Mouse (Mus musculus) liver, postnatal 0 days (tissue): ENCODE results near the gene Batf. TPM values are rescaled to one million over a fixed set of nuclear protein-coding genes. Genes with fewer than 3 reads are reported as not detected.

Source experiments
- ATAC-seq: fragments of 200-750 bp; cut with Nextera tagmentation; 2 replicates; pipeline ENCODE4 v1.8.0; 2017; ENCODE audit warnings: mild to moderate bottlenecking, moderate library complexity
- DNase-seq: peaks from one replicate; pipeline ENCODE4 v3.0.0-alpha.2; 2016
- H3K27ac ChIP-seq: fragments of 300-500 bp; sonication (generic); 2 replicates; pipeline ENCODE4 v1.5.1; 2014; ENCODE audit warnings: antibody characterized with exemption, moderate library complexity, mild to moderate bottlenecking, low read depth
- H3K27me3 ChIP-seq: fragments of 300-500 bp; sonication (generic); 2 replicates; pipeline ENCODE4 v1.6.1; 2014; ENCODE audit warnings: low read length, control low read depth, mixed read lengths; ENCODE audit not compliant: insufficient read depth
- H3K36me3 ChIP-seq: fragments of 300-500 bp; sonication (generic); replicated peaks from 2 replicates; pipeline ENCODE4 v1.6.1; 2014; ENCODE audit warnings: mild to moderate bottlenecking, control low read depth, low read length, moderate library complexity, mixed read lengths; ENCODE audit not compliant: insufficient read depth
- H3K4me1 ChIP-seq: fragments of 300-500 bp; sonication (generic); 2 replicates; pipeline ENCODE4 v1.6.1; 2014; ENCODE audit warnings: antibody characterized with exemption, mild to moderate bottlenecking, control low read depth; ENCODE audit not compliant: insufficient read depth
- H3K4me2 ChIP-seq: fragments of 300-500 bp; sonication (generic); 2 replicates; pipeline ENCODE4 v1.6.1; 2014; ENCODE audit warnings: low read depth, mild to moderate bottlenecking, low read length, moderate library complexity, mixed read lengths
- H3K4me3 ChIP-seq: fragments of 300-500 bp; sonication (generic); 2 replicates; pipeline ENCODE4 v1.5.1; 2014; ENCODE audit warnings: low read depth, low read length
- H3K9ac ChIP-seq: fragments of 300-500 bp; sonication (generic); replicated peaks from 2 replicates; pipeline ENCODE4 v1.6.1; 2014; ENCODE audit warnings: mild to moderate bottlenecking, moderate library complexity
- H3K9me3 ChIP-seq: fragments of 300-500 bp; sonication (generic); 2 replicates; pipeline ENCODE4 v1.6.1; 2016; ENCODE audit warnings: mild to moderate bottlenecking, control low read depth, low read length, mixed read lengths
- CTCF ChIP-seq: sonication (generic); IDR thresholded peaks from 2 replicates; pipeline ENCODE4 v1.5.1; 2016; ENCODE audit warnings: antibody characterized with exemption, low read depth
- EP300 ChIP-seq: IDR thresholded peaks from 2 replicates; pipeline ENCODE4 v1.6.1; 2016; ENCODE audit warnings: antibody characterized with exemption, low read depth, mild to moderate bottlenecking
- WGBS: fragments of 180-500 bp; shearing (Covaris S2); extraction: QIAGEN DNeasy Blood & Tissue Kit; methylation state at CpG from one replicate; pipeline ENCODE4 v1.1.7; 2014; ENCODE audit not compliant: insufficient replicate concordance; 5-methylcytosine and 5-hydroxymethylcytosine counted together
- polyA plus RNA-seq: library from polyadenylated mRNA; unstranded; fragments of >200 nt; fragmentation: Nextera tagmentation; extraction: Ambion mirVana; gene quantifications from 2 replicates; pipeline ENCODE4 v1.2.1, GENCODE M21; 2015

Batf gene
- polyA plus RNA-seq, 1 experiment from 2014 or later = 3.3 TPM

DNA sequence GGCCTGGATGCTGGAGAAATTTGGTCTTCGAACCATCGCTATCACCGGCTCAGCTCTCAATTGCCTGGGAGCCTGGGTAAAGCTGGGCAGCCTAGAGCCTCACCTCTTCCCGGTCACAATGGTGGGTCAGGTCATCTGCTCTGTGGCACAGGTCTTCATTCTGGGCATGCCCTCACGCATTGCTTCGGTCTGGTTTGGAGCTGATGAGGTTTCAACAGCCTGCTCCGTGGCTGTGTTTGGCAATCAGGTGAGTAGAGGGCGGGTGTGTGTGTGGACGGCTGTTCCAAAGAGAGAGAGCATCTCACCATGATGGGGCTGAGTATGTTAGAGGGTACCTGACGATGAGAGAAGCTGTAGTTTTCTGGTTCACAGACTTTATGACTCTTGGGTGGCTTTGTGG lies 60.9 kb downstream of the Batf start:
- Histone ChIP-seq H3K27me3 (peaks cover 4% of the 10 kb centered on the region; the same call in 1 of the 2 replicates), H3K4me2 (peak overlapping the region; percentile 87), H3K27ac (peak overlapping the region; percentile 86), H3K36me3 (no peaks in the 10 kb centered on the region), H3K9ac (no peak overlapping the region; the same call in 1 of the 2 replicates), H3K4me3 (peak overlapping the region; percentile 48), H3K9me3 (no peaks in the 10 kb centered on the region), H3K4me1 (no peaks in the 10 kb centered on the region)
- ATAC-seq (peak; percentile 66), DNase-seq (peak; percentile 43)
- TF ChIP-seq CTCF = no peak
- no peak for TF ChIP-seq EP300
- 62% methylated on average over 10 of the region's 10 CpGs for WGBS

DNA sequence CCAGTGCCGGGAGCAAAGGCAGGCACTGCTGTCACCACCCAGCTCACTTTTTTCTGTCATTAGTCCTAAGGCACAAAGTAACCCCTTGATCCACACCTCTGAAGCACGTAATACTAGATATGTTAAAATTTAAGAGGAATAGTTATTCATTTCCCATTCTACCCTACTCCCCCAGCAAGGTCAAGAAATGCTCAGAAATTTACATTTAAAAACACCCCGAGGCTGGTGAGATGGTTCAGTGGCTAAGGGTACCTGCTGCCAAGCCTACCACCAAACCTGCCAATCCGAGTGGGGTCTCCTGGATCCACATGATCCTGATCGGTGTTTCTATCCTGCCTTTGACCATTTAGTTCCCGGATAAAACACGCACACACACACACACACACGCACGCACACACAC lies 63.4 kb downstream of the Batf start:
- ATAC-seq = no peak
- Histone ChIP-seq H3K4me3 (no peak overlapping the region), H3K4me1 (0 out of 2 replicates have a peak, but pooled peaks cover 2% of the 10 kb centered on the region), H3K9ac (no peak overlapping the region), H3K4me2 (no peak overlapping the region), H3K27ac (no peak overlapping the region), H3K27me3 (peaks cover 4% of the 10 kb centered on the region; the same call in 1 of the 2 replicates), H3K36me3 (no peaks in the 10 kb centered on the region), H3K9me3 (no peaks in the 10 kb centered on the region)
- TF ChIP-seq CTCF = no peak
- TF ChIP-seq EP300 = no peak
- DNase-seq = no peak
- 83% methylated on average over 9 of the region's 9 CpGs for WGBS

- H3K9me3 ChIP-seq = no peaks in the 10 kb centered on the region
- 51% methylated on average over 6 of the region's 6 CpGs for WGBS
- ATAC-seq (peak; percentile 69), DNase-seq (no peak)
- H3K27me3 ChIP-seq = no peaks in the 10 kb centered on the region
- H3K36me3 ChIP-seq = no peaks in the 10 kb centered on the region
- no peak overlapping the region for H3K4me2 ChIP-seq
- H3K9ac ChIP-seq = no peak overlapping the region
- TF ChIP-seq EP300 (no peak), CTCF (no peak)
- H3K27ac ChIP-seq = peak overlapping the region; percentile 62; the same call in 1 of the 2 replicates
- 0 out of 2 replicates have a peak, but pooled peaks cover 2% of the 10 kb centered on the region for H3K4me1 ChIP-seq
- H3K4me3 ChIP-seq = no peak overlapping the region
Measured at GRCm38 (mm10) chr12:85752116-85752515, 65.6 kb downstream of the Batf start.

GRCm38 (mm10) chr12:85753223-85753622 lies 66.8 kb downstream of the Batf start:
- TF ChIP-seq CTCF (no peak), EP300 (no peak)
- no peak overlapping the region for H3K4me2 ChIP-seq
- WGBS = 60% methylated on average over 2 of the region's 2 CpGs

DNA sequence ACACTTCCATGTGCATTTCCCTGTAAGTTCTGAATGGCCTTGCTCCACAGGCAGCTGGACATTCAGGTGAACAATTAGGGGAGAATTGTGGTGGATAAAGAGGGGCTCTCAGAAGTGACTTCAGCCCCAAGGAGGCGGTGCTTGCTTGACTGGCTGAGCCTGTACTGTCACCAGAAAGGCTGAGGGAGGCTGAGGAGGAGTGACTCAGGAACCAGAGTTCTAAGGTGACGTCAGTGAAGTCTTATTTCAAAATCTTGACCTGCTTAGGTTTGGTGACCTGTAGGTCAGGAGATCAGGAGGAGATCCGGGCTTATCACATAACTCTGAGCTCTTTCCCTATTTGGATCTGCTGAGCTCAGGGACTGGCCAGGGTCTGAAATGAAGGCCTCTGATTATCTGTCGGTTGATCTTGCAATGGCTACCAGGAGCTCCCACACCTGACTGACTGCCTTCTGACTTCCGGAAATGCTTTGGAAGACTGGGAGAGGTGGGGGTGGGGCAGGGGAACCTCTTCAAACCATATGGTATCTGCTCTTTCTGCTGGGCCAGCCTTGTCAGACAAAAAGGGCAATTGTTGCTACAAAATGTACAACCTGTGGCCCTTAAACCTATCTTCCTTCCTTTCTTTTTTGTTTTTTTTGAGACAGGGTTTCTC lies 68.3 kb downstream of the Batf start:
- 49% methylated on average over 5 of the region's 5 CpGs for WGBS
- no peak overlapping the region for H3K27ac ChIP-seq

More at GRCm38 (mm10) chr12:85753223-85753622, 66.8 kb downstream of the Batf start:
- Histone ChIP-seq H3K36me3 (no peaks in the 10 kb centered on the region), H3K4me3 (no peak overlapping the region), H3K27ac (peak overlapping the region; percentile 62; the same call in 1 of the 2 replicates), H3K4me1 (0 out of 2 replicates have a peak, but pooled peaks cover 2% of the 10 kb centered on the region), H3K27me3 (no peaks in the 10 kb centered on the region), H3K9me3 (no peaks in the 10 kb centered on the region), H3K9ac (no peak overlapping the region)
- ATAC-seq (no peak), DNase-seq (no peak)

DNA sequence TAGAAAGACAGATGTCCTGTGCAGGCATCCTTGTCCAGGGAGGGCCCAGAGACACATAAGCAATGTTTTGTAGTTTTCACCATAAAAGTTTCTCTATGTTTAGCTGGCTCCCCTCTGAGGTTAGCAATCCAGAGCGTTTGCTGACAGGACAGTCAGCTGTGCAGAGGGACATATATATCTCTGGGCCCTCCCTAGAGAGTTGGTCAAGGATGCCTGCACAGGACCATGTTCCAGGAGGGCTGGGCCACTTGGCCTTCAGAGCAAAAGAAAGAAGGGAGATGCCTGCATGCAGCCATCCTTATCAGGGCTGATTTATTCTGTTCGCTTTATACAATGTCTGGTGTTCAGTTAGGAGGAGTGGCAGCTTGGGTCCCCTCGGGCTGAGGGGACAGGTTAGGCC lies 70.0 kb downstream of the Batf start:
- no peak overlapping the region for H3K4me3 ChIP-seq
- DNase-seq (no peak), ATAC-seq (no peak)
- H3K4me2 ChIP-seq = no peak overlapping the region
- WGBS = 56% methylated on average over 3 of the region's 3 CpGs
- TF ChIP-seq EP300 = no peak
- TF ChIP-seq CTCF = no peak
- H3K27ac ChIP-seq = no peak overlapping the region
- no peaks in the 10 kb centered on the region for H3K27me3 ChIP-seq
- H3K36me3 ChIP-seq = no peaks in the 10 kb centered on the region
- H3K4me1 ChIP-seq = 0 out of 2 replicates have a peak, but pooled peaks cover 3% of the 10 kb centered on the region
- no peaks in the 10 kb centered on the region for H3K9me3 ChIP-seq
- H3K9ac ChIP-seq = no peak overlapping the region

More for the DNA sequence above, 68.3 kb downstream of the Batf start:
- ATAC-seq (no peak), DNase-seq (no peak)
- no peak overlapping the region for H3K4me2 ChIP-seq
- no peaks in the 10 kb centered on the region for H3K9me3 ChIP-seq
- H3K9ac ChIP-seq = no peak overlapping the region
- H3K27me3 ChIP-seq = no peaks in the 10 kb centered on the region
- TF ChIP-seq EP300 = no peak
- TF ChIP-seq CTCF = no peak
- H3K4me3 ChIP-seq = no peak overlapping the region
- H3K4me1 ChIP-seq = 0 out of 2 replicates have a peak, but pooled peaks cover 2% of the 10 kb centered on the region
- H3K36me3 ChIP-seq = no peaks in the 10 kb centered on the region
